Mouse (Mus musculus) CH12.LX (cell line): ENCODE results near the gene Syngr2.

Experiments used
- CTCF ChIP-seq, 2 experiments: IDR thresholded peaks in 1 of 2; conservative IDR thresholded peaks in 1 of 2; 2 replicates each; pipeline ENCODE4 v1.5.1; 2011 to 2012; ENCODE audit warnings: low read depth in 2 of 2, low read length in 2 of 2, improper control_type of control experiment in 1 of 2, inconsistent platforms in 1 of 2, mild to moderate bottlenecking in 1 of 2, moderate library complexity in 1 of 2
- MAFK ChIP-seq: IDR thresholded peaks from 2 replicates; pipeline ENCODE4 v1.6.1; 2011; ENCODE audit warnings: low read length, improper control_type of control experiment; ENCODE audit not compliant: insufficient replicate concordance
- MAX ChIP-seq: IDR thresholded peaks from 2 replicates; pipeline ENCODE4 v1.6.1; 2011; ENCODE audit warnings: low read length, improper control_type of control experiment
- POLR2A ChIP-seq: IDR thresholded peaks from 2 replicates; pipeline ENCODE4 v1.6.1; 2011; ENCODE audit warnings: low read depth, mild to moderate bottlenecking, improper control_type of control experiment, low read length
- USF1 ChIP-seq: IDR thresholded peaks from 2 replicates; pipeline ENCODE4 v1.6.1; 2014; ENCODE audit warnings: low read depth, mild to moderate bottlenecking, inconsistent platforms, low read length, improper control_type of control experiment
- USF2 ChIP-seq: conservative IDR thresholded peaks from 2 replicates; pipeline ENCODE4 v1.6.1; 2011; ENCODE audit warnings: low read depth, low read length, improper control_type of control experiment

GRCm38 (mm10) chr11:117765361-117765760, 44.1 kb upstream of the Syngr2 start:
- TF ChIP-seq USF1, result no peak
- TF ChIP-seq USF2, result no peak
- no peak for TF ChIP-seq POLR2A
- TF ChIP-seq CTCF (conservative IDR thresholded peaks at IDR 0.05 in 1 of 2, IDR thresholded peaks at IDR 0.05 in 1 of 2; ENCODE audit: low read depth in 2 of 2, low read length in 2 of 2), result no peak
- TF ChIP-seq MAFK, result no peak
- no peak for TF ChIP-seq MAX
